Mouse (Mus musculus): ENCODE results near the gene Asic5. TPM values are rescaled to one million over a fixed set of nuclear protein-coding genes. Genes with fewer than 3 reads are reported as not detected.

Gene Asic5
- polyA plus RNA-seq (2015; fragmentation: Nextera tagmentation; extraction: Ambion mirVana): not detected in 2 replicates

DNA sequence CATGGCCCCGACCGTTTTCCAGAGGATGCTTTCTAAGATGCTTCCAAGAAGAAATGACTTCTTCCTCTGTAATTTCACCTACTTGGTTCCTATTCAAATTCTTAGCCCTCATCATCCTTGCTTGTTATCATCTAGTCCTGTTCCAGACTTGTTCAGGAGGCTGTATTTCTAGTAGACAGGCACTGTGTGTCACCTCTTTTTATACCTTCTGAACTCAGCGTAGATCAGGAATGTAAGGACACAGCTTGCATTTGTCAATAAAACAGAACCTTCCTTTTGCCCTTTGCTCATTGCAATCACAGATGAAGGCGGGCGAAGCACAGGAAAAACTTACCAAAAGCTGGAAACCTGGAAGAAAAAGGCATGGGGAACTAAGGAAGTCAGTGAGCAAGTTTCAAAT lies at the start of gene Asic5:
Asic5 (plus strand) TSS at position 301 of the 400 bp plus-strand sequence.

GRCm38 (mm10) chr3:81976102-81976501 lies 6.0 kb upstream of the Asic5 start, which contains the start of gene Tdo2:
Gene Tdo2, minus strand, starts transcription at chr3:81976202.

Other genes with a start within 250 kb of the Asic5 start
- gene Ctso, start 49.7 kb upstream of the Asic5 start, polyA plus RNA-seq (2015; fragmentation: Nextera tagmentation; extraction: Ambion mirVana): 13.8 and 16.5 TPM in 2 replicates
- 0.32 and 0.57 TPM in 2 replicates for gene Tdo2, start 6.1 kb upstream of the Asic5 start, polyA plus RNA-seq (2015; fragmentation: Nextera tagmentation; extraction: Ambion mirVana)
- 10.2 and 10.4 TPM in 2 replicates for gene Gucy1b1, start 92.4 kb downstream of the Asic5 start, polyA plus RNA-seq (2015; fragmentation: Nextera tagmentation; extraction: Ambion mirVana)
- gene Gucy1a1, start 163.5 kb downstream of the Asic5 start, polyA plus RNA-seq (2015; fragmentation: Nextera tagmentation; extraction: Ambion mirVana): 19.7 and 23.1 TPM in 2 replicates